Mouse (Mus musculus) heart, adult 11 months (tissue): ENCODE data around the gene Unc13c.

ENCODE experiments used
- DNase-seq: peaks from one replicate; pipeline ENCODE4 v3.0.0; 2022

The Unc13c gene

DNA sequence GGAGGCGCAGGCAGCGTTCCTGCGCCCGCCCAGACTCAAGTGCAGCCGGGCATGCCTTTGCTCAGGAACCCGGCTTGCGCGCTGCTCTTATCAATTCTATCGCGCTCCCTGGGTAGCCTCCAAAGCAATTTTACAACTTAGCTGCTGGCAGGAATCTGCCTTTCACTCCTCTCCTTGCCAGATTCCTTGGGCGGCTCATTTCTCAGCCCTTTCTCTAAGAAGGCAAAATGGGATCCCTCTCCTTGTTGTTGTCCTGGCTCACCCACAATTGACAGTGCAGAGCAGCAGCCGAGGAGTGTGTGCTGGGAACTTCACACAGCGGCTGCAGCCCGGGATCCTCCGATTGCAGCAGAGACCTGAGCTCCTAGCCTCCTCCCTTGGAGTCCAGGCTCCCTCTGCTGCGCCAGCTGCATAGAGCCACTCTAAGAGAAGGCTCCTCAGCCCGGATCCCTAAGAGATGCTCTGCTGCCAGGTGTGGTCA, at the start of gene Unc13c:
Gene Unc13c (minus strand): TSS at position 326 of the 481 bp plus-strand sequence.
- DNase-seq, result no peak

GRCm38 (mm10) chr9:74007976-74008686, 39.4 kb upstream of the Unc13c start:
- no peak for DNase-seq

DNA sequence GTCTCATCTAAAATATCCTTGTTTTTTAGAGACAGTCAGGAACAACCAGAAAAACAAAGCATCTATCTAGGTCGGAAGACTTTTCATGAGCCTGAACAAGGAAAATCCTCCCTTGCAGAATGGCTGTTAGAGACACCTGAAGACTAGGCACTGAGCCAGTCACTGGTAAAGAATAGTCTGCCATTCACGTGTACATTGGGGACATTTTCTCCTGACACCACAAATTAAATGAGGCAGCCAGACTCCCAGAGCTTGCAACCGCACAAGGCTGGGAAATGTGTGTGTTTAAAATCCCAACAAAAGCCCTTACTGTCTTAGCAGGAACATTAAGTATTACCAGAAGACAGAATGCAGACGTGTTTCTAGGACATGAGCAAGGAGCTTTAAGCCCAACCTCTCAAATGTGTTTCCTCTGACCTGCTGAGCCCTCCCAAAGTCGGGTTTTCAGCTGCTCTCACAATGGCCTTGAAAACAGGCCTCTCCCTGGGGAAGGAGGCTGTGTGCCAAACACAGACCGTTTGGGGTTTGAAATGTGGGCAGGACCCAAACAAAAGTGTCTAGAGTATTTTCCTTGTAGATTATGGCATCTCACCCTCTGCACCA, 33.7 kb upstream of the Unc13c start:
- no peak for DNase-seq

DNA sequence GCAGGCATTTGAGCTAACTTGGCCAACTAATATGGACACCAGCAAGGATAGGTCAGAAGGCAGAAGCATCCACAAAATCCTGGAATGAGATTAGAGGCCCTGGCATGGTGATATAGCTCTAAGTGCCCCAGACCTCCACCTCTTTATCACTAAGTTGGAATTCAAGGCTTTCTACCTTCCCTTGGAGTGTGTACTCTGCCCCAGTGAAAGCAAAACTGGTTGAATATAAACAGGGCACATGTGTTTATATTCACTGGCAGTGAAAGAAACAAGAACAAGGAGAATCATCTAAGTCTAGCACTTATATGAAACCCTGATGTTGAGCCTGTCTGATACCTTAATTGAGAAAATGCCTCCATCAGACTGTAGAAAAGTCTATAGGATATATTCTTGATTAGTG, 19.3 kb upstream of the Unc13c start:
- DNase-seq, result no peak

GRCm38 (mm10) chr9:73987236-73987635, 18.5 kb upstream of the Unc13c start:
- no peak for DNase-seq

DNA sequence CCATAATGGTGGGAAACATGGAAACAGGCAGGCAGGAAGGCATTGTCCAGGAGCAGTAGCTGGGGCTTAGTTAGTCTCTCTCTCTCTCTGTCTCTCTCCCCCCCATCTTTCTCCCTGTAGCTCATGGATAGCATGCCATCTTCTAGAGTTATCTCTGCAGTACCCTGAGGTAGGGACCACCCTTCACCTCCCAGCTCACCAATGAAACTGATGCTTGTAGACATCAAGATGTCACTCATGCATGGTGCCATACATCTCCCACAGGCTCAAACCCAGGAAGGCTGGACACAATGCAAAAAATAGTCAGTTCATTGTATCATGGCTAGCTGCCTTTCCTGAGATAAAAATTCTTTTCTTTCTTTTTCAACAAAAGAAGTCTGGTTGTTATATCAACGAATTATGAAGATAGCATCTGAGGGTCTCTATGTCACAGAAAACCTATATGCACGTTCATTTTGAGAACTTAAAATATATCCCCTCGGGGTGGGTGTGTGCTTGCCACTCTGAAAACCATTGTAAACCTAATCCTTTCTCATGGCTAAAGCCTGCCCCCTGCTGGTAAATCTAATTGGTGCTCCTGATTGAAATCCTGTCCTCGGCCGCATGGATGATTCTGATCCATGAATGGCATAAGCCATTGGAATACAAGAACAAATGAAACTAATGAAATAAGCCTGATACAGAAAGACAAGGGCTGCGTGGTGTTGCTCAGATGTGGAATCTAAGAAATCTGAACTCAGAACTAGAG, 14.0 kb upstream of the Unc13c start:
- no peak for DNase-seq

GRCm38 (mm10) chr9:73972327-73972988, 3.7 kb upstream of the Unc13c start:
- DNase-seq, result no peak

- DNase-seq, result no peak
Observed at GRCm38 (mm10) chr9:73970717-73971116, 2.0 kb upstream of the Unc13c start.

- no peak for DNase-seq
Observed at GRCm38 (mm10) chr9:73965322-73965915, 3.3 kb downstream of the Unc13c start.

GRCm38 (mm10) chr9:73962471-73962870, 6.3 kb downstream of the Unc13c start:
- no peak for DNase-seq

DNA sequence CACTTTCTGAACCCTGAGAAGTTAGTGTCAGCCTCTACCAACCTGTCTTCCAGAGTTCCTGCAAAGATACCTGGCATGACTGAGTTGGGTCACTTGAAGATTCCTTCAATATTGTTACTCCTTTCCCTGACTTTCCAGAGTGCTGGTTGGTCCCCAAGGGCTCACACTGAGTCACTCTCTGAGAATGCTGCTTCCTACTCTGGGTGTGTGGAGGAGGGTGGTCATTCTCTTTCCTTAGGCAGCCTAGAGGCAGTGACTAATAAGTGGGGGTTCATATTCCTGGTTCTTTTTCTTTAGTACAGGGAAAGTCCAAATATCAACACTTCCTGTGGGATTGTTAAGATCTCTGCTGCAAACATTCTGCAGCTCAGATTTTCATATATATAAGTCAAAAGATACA, 16.4 kb downstream of the Unc13c start:
- no peak for DNase-seq

DNA sequence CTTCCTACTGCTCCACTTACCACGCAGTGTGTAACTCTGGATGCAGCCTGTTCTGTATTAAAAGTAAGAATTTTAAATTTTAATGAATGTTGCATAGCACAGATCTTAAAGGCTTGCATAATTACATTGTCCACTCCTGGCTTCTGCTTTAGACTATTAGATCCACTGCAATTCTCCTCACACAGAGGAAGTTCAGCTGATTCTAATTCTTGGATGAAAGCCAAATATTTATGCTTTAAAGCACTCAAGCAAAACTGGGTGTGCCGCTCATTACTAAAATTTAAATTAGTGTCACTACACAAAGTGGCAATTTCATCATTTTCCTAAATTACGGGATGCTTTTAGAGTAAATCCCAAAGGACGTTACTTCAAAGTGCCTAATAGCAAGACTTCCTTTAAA, 17.2 kb downstream of the Unc13c start:
- no peak for DNase-seq

GRCm38 (mm10) chr9:73934844-73935243, 33.9 kb downstream of the Unc13c start:
- DNase-seq, result peak; percentile 24

GRCm38 (mm10) chr9:73931988-73932387, 36.8 kb downstream of the Unc13c start:
- peak; percentile 73 for DNase-seq

GRCm38 (mm10) chr9:73927276-73927675, 41.5 kb downstream of the Unc13c start:
- DNase-seq, result peak; percentile 61

DNA sequence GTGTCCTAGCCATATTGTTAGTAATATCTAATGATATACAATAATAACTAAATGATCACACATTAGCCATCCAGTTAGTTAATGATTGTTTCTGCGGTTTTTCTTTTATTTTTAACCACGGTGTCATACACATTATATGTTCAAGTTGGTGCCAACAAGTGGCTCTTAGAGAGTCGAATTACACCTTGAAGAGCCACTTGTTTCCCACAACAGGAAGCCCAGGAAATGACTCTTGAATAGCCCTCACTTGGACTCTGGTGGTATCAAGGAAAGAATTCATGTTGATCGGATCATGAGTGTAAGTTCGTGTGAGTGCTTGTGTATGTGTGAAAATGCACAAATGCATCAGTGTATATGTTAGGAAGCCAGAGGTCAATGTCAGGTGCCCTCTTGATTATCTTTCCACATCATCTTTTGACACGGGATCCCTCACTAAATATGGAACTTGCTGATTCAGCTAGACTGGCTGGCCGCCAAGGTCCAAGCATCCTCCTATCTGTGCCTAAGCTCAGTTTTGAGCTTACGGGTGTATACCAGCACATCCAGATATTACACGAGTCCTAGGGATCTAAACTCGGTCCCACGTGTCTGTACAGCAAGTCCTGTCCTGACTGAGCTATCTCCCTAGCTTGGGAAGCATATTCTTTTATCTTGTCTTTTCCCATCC, 46.2 kb downstream of the Unc13c start:
- peak; percentile 63 for DNase-seq

DNA sequence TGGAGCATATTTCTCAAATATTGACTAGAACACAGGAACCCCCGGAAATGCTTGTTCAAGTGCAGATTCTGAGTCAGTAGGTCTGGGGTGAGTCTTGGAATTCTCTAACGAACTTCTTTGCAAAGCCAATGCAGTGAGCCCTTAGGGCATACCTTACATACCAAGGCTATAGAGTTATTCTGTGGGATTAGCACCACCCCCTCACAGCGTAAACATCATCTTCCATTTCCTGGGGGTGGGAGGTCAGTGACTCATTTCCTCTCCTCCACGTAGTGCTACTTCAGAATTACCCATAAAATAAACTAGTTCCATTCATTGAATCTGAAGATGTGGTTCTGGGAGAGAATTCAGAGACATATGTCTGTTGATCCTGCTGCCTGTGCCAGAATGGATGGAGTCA, 62.8 kb downstream of the Unc13c start:
- DNase-seq, result no peak

DNA sequence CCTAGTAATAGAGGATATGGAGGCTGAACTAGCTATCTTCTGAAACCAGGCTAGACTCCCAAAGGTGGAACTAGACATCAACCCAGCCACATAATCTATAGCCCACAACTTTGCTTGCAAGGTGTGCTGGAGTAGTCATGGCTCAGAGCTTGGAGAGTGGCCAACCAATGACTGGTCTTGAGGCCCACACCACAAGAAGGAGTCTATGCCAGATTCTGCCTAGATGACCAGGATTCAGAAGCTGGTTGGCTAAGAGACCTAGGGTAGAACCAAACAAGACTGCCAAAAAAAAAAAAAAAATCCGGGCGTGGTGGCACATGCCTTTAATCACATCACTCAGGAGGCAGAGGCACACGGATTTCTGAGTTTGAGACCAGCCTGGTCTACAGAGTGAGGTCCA, 70.2 kb downstream of the Unc13c start:
- no peak for DNase-seq

DNA sequence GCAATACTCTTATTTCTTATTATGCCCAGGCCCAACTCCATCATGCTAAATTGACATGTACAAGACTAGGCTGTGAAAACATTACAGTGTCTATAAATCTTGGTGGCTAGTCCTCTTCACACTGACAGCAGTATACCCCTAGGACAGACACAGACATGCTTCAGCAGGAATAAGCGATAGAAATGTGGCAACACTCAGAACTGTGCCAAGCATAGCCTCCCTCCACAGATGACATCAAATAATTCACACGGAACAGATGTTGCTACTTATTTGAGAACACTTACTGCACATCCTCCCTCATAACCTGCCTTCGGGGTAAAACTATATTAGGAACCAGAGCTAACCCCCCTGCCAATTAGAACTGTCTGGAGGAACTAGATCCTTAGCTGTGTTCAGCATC, 72.6 kb downstream of the Unc13c start:
- no peak for DNase-seq

- no peak for DNase-seq
Observed at GRCm38 (mm10) chr9:73883587-73883986, 85.2 kb downstream of the Unc13c start.

DNA sequence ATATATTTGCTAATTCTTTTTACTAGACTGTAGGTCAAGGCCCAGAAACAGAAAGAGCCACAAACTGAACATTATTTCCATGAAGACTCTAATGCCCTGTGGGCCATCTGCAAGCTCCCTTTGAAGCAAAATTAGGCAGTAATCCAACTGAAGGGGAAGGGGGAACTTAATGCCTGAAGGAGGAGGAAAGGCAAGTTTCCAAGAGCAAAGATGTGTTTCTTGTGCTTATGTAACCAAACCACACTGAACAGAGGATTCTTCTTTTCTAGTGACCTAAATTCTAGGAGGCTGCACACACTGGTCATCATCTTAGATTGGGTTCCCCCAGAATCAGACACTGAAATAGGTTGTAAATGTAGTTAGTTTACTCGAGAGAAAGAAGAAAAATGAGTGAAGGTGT, 85.6 kb downstream of the Unc13c start:
- DNase-seq, result no peak

GRCm38 (mm10) chr9:73882393-73882919, 86.3 kb downstream of the Unc13c start:
- no peak for DNase-seq
